Mouse (Mus musculus) right cerebral cortex, postnatal 25 days (tissue): ENCODE data around the gene Klf9.
A peak's percentile ranks its signal among the peaks of the same experiment; 100 is the strongest.
"Not testable (repeated sequence)": the region's sequence is repeated elsewhere in the genome, so short reads cannot be mapped to it uniquely, and the experiment has no call there.

ENCODE experiments used
- DNase-seq: peaks from one replicate; pipeline ENCODE4 v3.0.0; 2022

Gene Klf9

GRCm38 (mm10) chr19:23141391-23142281 lies 610 bp downstream of the Klf9 start:
- DNase-seq, result peak; percentile 79

GRCm38 (mm10) chr19:23142427-23143073 lies 1.5 kb downstream of the Klf9 start:
- DNase-seq, result no peak

- DNase-seq, result no peak
These were observed 2.0 kb downstream of the Klf9 start for GRCm38 (mm10) chr19:23143074-23143445.

- no peak for DNase-seq
These were observed 2.5 kb downstream of the Klf9 start for GRCm38 (mm10) chr19:23143541-23143940.

GRCm38 (mm10) chr19:23144031-23144430 lies 3.0 kb downstream of the Klf9 start:
- DNase-seq, result no peak

- no peak for DNase-seq
These were observed 4.1 kb downstream of the Klf9 start for GRCm38 (mm10) chr19:23145146-23145545.

- DNase-seq, result not testable (repeated sequence)
These were observed 4.5 kb downstream of the Klf9 start for GRCm38 (mm10) chr19:23145575-23145974.

GRCm38 (mm10) chr19:23146409-23146861 lies 5.4 kb downstream of the Klf9 start:
- DNase-seq, result peak; percentile 67

GRCm38 (mm10) chr19:23147026-23147966 lies 6.3 kb downstream of the Klf9 start:
- DNase-seq, result peak; percentile 57

GRCm38 (mm10) chr19:23149465-23150410 lies 8.7 kb downstream of the Klf9 start:
- no peak for DNase-seq

GRCm38 (mm10) chr19:23150556-23151265 lies 9.7 kb downstream of the Klf9 start:
- no peak for DNase-seq

GRCm38 (mm10) chr19:23151651-23152070 lies 10.6 kb downstream of the Klf9 start:
- no peak for DNase-seq

- DNase-seq, result no peak
These were observed 11.2 kb downstream of the Klf9 start for GRCm38 (mm10) chr19:23152201-23152640.

- DNase-seq, result no peak
These were observed 12.0 kb downstream of the Klf9 start for GRCm38 (mm10) chr19:23152771-23153605.

- DNase-seq, result no peak
These were observed 12.6 kb downstream of the Klf9 start for GRCm38 (mm10) chr19:23153606-23154127.

GRCm38 (mm10) chr19:23159780-23160395 lies 18.9 kb downstream of the Klf9 start:
- no peak for DNase-seq

- peak; percentile 63 for DNase-seq
These were observed 21.4 kb downstream of the Klf9 start for GRCm38 (mm10) chr19:23162387-23162809.

GRCm38 (mm10) chr19:23162877-23163276 lies 21.9 kb downstream of the Klf9 start:
- no peak for DNase-seq

GRCm38 (mm10) chr19:23163361-23163760 lies 22.3 kb downstream of the Klf9 start:
- no peak for DNase-seq
